Mouse (Mus musculus) liver, embryonic 14 days (tissue): ENCODE results near the gene 1700025F22Rik. TPM values are rescaled to one million over a fixed set of nuclear protein-coding genes. Genes with fewer than 3 reads are reported as not detected.

Source experiments
- polyA plus RNA-seq: library from polyadenylated mRNA; depleted of rRNA; stranded (reverse); fragments of >200 nt; gene quantifications from 2 replicates; pipeline ENCODE4 v1.2.3, GENCODE M21; 2012; rRNA removed

1700025F22Rik gene
- not detected in 2 replicates for polyA plus RNA-seq

GRCm38 (mm10) chr19:11165172-11165571 lies at the start of gene 1700025F22Rik:
1700025F22Rik (minus strand) TSS chr19:11165320.

GRCm38 (mm10) chr19:11196546-11196945 lies 31.4 kb upstream of the 1700025F22Rik start, which contains the start of gene Ms4a13:
Ms4a13 (minus strand) TSS chr19:11196737.

GRCm38 (mm10) chr19:11130776-11131175 lies 34.3 kb downstream of the 1700025F22Rik start, which contains the start of gene 1700017D01Rik:
1700017D01Rik (minus strand) TSS chr19:11130876.

Other genes with a start within 250 kb of the 1700025F22Rik start
- not detected in 2 replicates for gene Zp1, start 244.7 kb downstream of the 1700025F22Rik start, polyA plus RNA-seq
- gene Ptgdr2, start 228.2 kb downstream of the 1700025F22Rik start, polyA plus RNA-seq: 0.02 and 0.05 TPM in 2 replicates
- gene Ccdc86, start 216.1 kb downstream of the 1700025F22Rik start, polyA plus RNA-seq: 3.6 and 5.4 TPM in 2 replicates
- not detected in 2 replicates for gene Ms4a10, start 190.7 kb downstream of the 1700025F22Rik start, polyA plus RNA-seq
- gene Ms4a15, start 172.1 kb downstream of the 1700025F22Rik start, polyA plus RNA-seq: not detected in 2 replicates
- not detected in 2 replicates for gene Ms4a18, start 147.3 kb downstream of the 1700025F22Rik start, polyA plus RNA-seq
- 0.03 and 0.12 TPM in 2 replicates for gene Ms4a8a, start 84.2 kb downstream of the 1700025F22Rik start, polyA plus RNA-seq
- not detected in 2 replicates for gene 1700017D01Rik, start 34.4 kb downstream of the 1700025F22Rik start, polyA plus RNA-seq
- gene Ms4a13, start 31.4 kb upstream of the 1700025F22Rik start, polyA plus RNA-seq: not detected in 2 replicates
- not detected in 2 replicates for gene Ms4a12, start 67.1 kb upstream of the 1700025F22Rik start, polyA plus RNA-seq
- gene Ms4a1, start 100.9 kb upstream of the 1700025F22Rik start, polyA plus RNA-seq: 0.01 TPM in 1 of 2 replicates, not detected in the other
- not detected in 2 replicates for gene Ms4a5, start 118.6 kb upstream of the 1700025F22Rik start, polyA plus RNA-seq
- gene Ms4a14, start 149.1 kb upstream of the 1700025F22Rik start, polyA plus RNA-seq: 0.02 and 0.03 TPM in 2 replicates
- 0.51 and 0.99 TPM in 2 replicates for gene Ms4a7, start 170.8 kb upstream of the 1700025F22Rik start, polyA plus RNA-seq
- 0.26 and 0.45 TPM in 2 replicates for gene Ms4a4a, start 210.2 kb upstream of the 1700025F22Rik start, polyA plus RNA-seq
- 0.43 and 0.91 TPM in 2 replicates for gene Ms4a4c, start 239.4 kb upstream of the 1700025F22Rik start, polyA plus RNA-seq